Mouse (Mus musculus) liver, embryonic 15.5 days (tissue): ENCODE data around the gene Iqschfp. TPM values are rescaled to one million over a fixed set of nuclear protein-coding genes. Genes with fewer than 3 reads are reported as not detected.

Experiments
- ATAC-seq: fragments of 200-750 bp; cut with Nextera tagmentation; 2 replicates; pipeline ENCODE4 v1.8.0; 2017; ENCODE audit warnings: moderate number of reproducible peaks, mild to moderate bottlenecking, moderate library complexity; ENCODE audit not compliant: insufficient read depth
- H3K27ac ChIP-seq: fragments of 300-500 bp; sonication (generic); replicated peaks from 2 replicates; pipeline ENCODE4 v1.5.1; 2015; ENCODE audit warnings: mild to moderate bottlenecking, inconsistent platforms
- H3K27me3 ChIP-seq: fragments of 300-500 bp; sonication (generic); 2 replicates; pipeline ENCODE4 v1.6.1; 2015; ENCODE audit warnings: mild to moderate bottlenecking, inconsistent platforms
- H3K36me3 ChIP-seq: fragments of 300-500 bp; sonication (generic); replicated peaks from 2 replicates; pipeline ENCODE4 v1.6.1; 2015; ENCODE audit warnings: moderate library complexity, mild to moderate bottlenecking, inconsistent platforms
- H3K4me1 ChIP-seq: fragments of 300-500 bp; sonication (generic); replicated peaks from 2 replicates; pipeline ENCODE4 v1.6.1; 2015; ENCODE audit warnings: inconsistent platforms
- H3K4me2 ChIP-seq: fragments of 300-500 bp; sonication (generic); 2 replicates; pipeline ENCODE4 v1.6.1; 2015; ENCODE audit warnings: moderate library complexity, mild to moderate bottlenecking, inconsistent platforms
- H3K4me3 ChIP-seq: fragments of 300-500 bp; sonication (generic); replicated peaks from 2 replicates; pipeline ENCODE4 v1.5.1; 2015; ENCODE audit warnings: mild to moderate bottlenecking, inconsistent platforms
- H3K9ac ChIP-seq: fragments of 300-500 bp; sonication (generic); 2 replicates; pipeline ENCODE4 v1.6.1; 2015; ENCODE audit warnings: moderate library complexity, mild to moderate bottlenecking, inconsistent platforms
- H3K9me3 ChIP-seq: fragments of 300-500 bp; sonication (generic); replicated peaks from 2 replicates; pipeline ENCODE4 v1.6.1; 2016; ENCODE audit warnings: inconsistent platforms
- WGBS: fragments of 180-500 bp; shearing (Covaris S2); methylation state at CpG from one replicate; pipeline ENCODE4 v1.1.7; 2015; ENCODE audit warnings: mixed read lengths; ENCODE audit not compliant: insufficient replicate concordance; 5-methylcytosine and 5-hydroxymethylcytosine counted together
- polyA plus RNA-seq: library from polyadenylated mRNA; unstranded; fragments of >200 nt; fragmentation: Nextera tagmentation; extraction: Ambion mirVana; gene quantifications from 2 replicates; pipeline ENCODE4 v1.2.1, GENCODE M21; 2015

The Iqschfp gene
- polyA plus RNA-seq, 1 experiment from 2014 or later, result not detected

- H3K27me3 ChIP-seq, result no peaks in the 10 kb centered on the region
- no peaks in the 10 kb centered on the region for H3K4me1 ChIP-seq
- no peaks in the 10 kb centered on the region for H3K36me3 ChIP-seq
- WGBS, result 19% methylated on average over 3 of the region's 3 CpGs
- H3K9me3 ChIP-seq, result no peaks in the 10 kb centered on the region
- no peak overlapping the region for H3K4me3 ChIP-seq
- H3K9ac ChIP-seq, result no peak overlapping the region
- H3K4me2 ChIP-seq, result no peak overlapping the region
- no peak overlapping the region for H3K27ac ChIP-seq
- no peak for ATAC-seq
Measured at GRCm38 (mm10) chr3:68160760-68161159, 268.7 kb downstream of the Iqschfp start.

GRCm38 (mm10) chr3:68178248-68178647 lies 286.2 kb downstream of the Iqschfp start:
- Histone ChIP-seq H3K36me3 (no peaks in the 10 kb centered on the region), H3K9ac (no peak overlapping the region), H3K4me3 (no peak overlapping the region), H3K4me1 (no peaks in the 10 kb centered on the region), H3K27ac (no peak overlapping the region), H3K27me3 (no peaks in the 10 kb centered on the region), H3K4me2 (no peak overlapping the region), H3K9me3 (no peaks in the 10 kb centered on the region)
- no peak for ATAC-seq
- 48% methylated on average over 1 of the region's 1 CpGs for WGBS

- H3K9ac ChIP-seq, result no peak overlapping the region
- H3K27me3 ChIP-seq, result no peaks in the 10 kb centered on the region
- H3K4me3 ChIP-seq, result no peak overlapping the region
- no peaks in the 10 kb centered on the region for H3K4me1 ChIP-seq
- WGBS, result 46% methylated on average over 8 of the region's 8 CpGs
- ATAC-seq, result no peak
- no peaks in the 10 kb centered on the region for H3K9me3 ChIP-seq
- no peak overlapping the region for H3K27ac ChIP-seq
- no peak overlapping the region for H3K4me2 ChIP-seq
- no peaks in the 10 kb centered on the region for H3K36me3 ChIP-seq
Measured at GRCm38 (mm10) chr3:68187471-68187870, 295.4 kb downstream of the Iqschfp start.

- H3K27ac ChIP-seq, result no peak overlapping the region
- no peaks in the 10 kb centered on the region for H3K27me3 ChIP-seq
- no peak overlapping the region for H3K9ac ChIP-seq
- no peaks in the 10 kb centered on the region for H3K4me1 ChIP-seq
- WGBS, result 46% methylated on average over 2 of the region's 2 CpGs
- no peaks in the 10 kb centered on the region for H3K36me3 ChIP-seq
- H3K4me3 ChIP-seq, result no peak overlapping the region
- ATAC-seq, result no peak
- no peaks in the 10 kb centered on the region for H3K9me3 ChIP-seq
- no peak overlapping the region for H3K4me2 ChIP-seq
Measured at GRCm38 (mm10) chr3:68189100-68189499, 297.1 kb downstream of the Iqschfp start.

GRCm38 (mm10) chr3:68196933-68197332 lies 304.9 kb downstream of the Iqschfp start:
- Histone ChIP-seq H3K4me2 (no peak overlapping the region), H3K27ac (no peak overlapping the region), H3K9me3 (no peaks in the 10 kb centered on the region), H3K4me3 (no peak overlapping the region), H3K36me3 (no peaks in the 10 kb centered on the region), H3K9ac (no peak overlapping the region), H3K4me1 (no peaks in the 10 kb centered on the region), H3K27me3 (no peaks in the 10 kb centered on the region)
- 76% methylated on average over 1 of the region's 1 CpGs for WGBS
- no peak for ATAC-seq

GRCm38 (mm10) chr3:68201214-68201613 lies 309.2 kb downstream of the Iqschfp start:
- H3K4me3 ChIP-seq, result no peak overlapping the region
- 15% methylated on average over 1 of the region's 1 CpGs for WGBS
- no peaks in the 10 kb centered on the region for H3K9me3 ChIP-seq
- no peak overlapping the region for H3K4me2 ChIP-seq
- no peak for ATAC-seq
- H3K27ac ChIP-seq, result no peak overlapping the region
- no peaks in the 10 kb centered on the region for H3K4me1 ChIP-seq
- H3K27me3 ChIP-seq, result no peaks in the 10 kb centered on the region
- no peaks in the 10 kb centered on the region for H3K36me3 ChIP-seq
- no peak overlapping the region for H3K9ac ChIP-seq

GRCm38 (mm10) chr3:68202162-68202902 lies 310.3 kb downstream of the Iqschfp start:
- no peaks in the 10 kb centered on the region for H3K4me1 ChIP-seq
- no peak for ATAC-seq
- H3K4me3 ChIP-seq, result no peak overlapping the region
- no peak overlapping the region for H3K9ac ChIP-seq
- H3K36me3 ChIP-seq, result no peaks in the 10 kb centered on the region
- 40% methylated on average over 4 of the region's 4 CpGs for WGBS
- no peaks in the 10 kb centered on the region for H3K9me3 ChIP-seq
- no peak overlapping the region for H3K27ac ChIP-seq
- H3K27me3 ChIP-seq, result no peaks in the 10 kb centered on the region
- no peak overlapping the region for H3K4me2 ChIP-seq

GRCm38 (mm10) chr3:68203934-68204467 lies 312.0 kb downstream of the Iqschfp start:
- Histone ChIP-seq H3K4me2 (no peak overlapping the region), H3K27ac (no peak overlapping the region), H3K9ac (no peak overlapping the region), H3K4me1 (no peaks in the 10 kb centered on the region), H3K9me3 (no peaks in the 10 kb centered on the region), H3K4me3 (no peak overlapping the region), H3K36me3 (no peaks in the 10 kb centered on the region), H3K27me3 (no peaks in the 10 kb centered on the region)
- no peak for ATAC-seq
- 51% methylated on average over 4 of the region's 4 CpGs for WGBS

- Histone ChIP-seq H3K27ac (no peak overlapping the region), H3K4me1 (no peaks in the 10 kb centered on the region), H3K36me3 (no peaks in the 10 kb centered on the region), H3K9me3 (no peaks in the 10 kb centered on the region), H3K9ac (no peak overlapping the region), H3K4me2 (no peak overlapping the region), H3K4me3 (no peak overlapping the region), H3K27me3 (no peaks in the 10 kb centered on the region)
- no peak for ATAC-seq
- WGBS, result 49% methylated on average over 4 of the region's 4 CpGs
Measured at GRCm38 (mm10) chr3:68210422-68210821, 318.4 kb downstream of the Iqschfp start.

GRCm38 (mm10) chr3:68221452-68221851 lies 329.4 kb downstream of the Iqschfp start:
- H3K9me3 ChIP-seq, result no peaks in the 10 kb centered on the region
- H3K27ac ChIP-seq, result no peak overlapping the region
- H3K27me3 ChIP-seq, result no peaks in the 10 kb centered on the region
- H3K4me2 ChIP-seq, result no peak overlapping the region
- H3K36me3 ChIP-seq, result no peaks in the 10 kb centered on the region
- H3K4me3 ChIP-seq, result no peak overlapping the region
- H3K4me1 ChIP-seq, result no peaks in the 10 kb centered on the region
- ATAC-seq, result no peak
- H3K9ac ChIP-seq, result no peak overlapping the region
- 43% methylated on average over 3 of the region's 3 CpGs for WGBS

- no peak for ATAC-seq
- Histone ChIP-seq H3K36me3 (no peaks in the 10 kb centered on the region), H3K4me1 (no peaks in the 10 kb centered on the region), H3K27ac (no peak overlapping the region), H3K4me3 (no peak overlapping the region), H3K4me2 (no peak overlapping the region), H3K9ac (no peak overlapping the region), H3K27me3 (no peaks in the 10 kb centered on the region), H3K9me3 (no peaks in the 10 kb centered on the region)
- WGBS, result 46% methylated on average over 2 of the region's 2 CpGs
Measured at GRCm38 (mm10) chr3:68239887-68240286, 347.9 kb downstream of the Iqschfp start.

GRCm38 (mm10) chr3:68243239-68243638 lies 351.2 kb downstream of the Iqschfp start:
- 44% methylated on average over 3 of the region's 3 CpGs for WGBS
- no peak overlapping the region for H3K4me2 ChIP-seq
- no peaks in the 10 kb centered on the region for H3K36me3 ChIP-seq
- no peaks in the 10 kb centered on the region for H3K9me3 ChIP-seq
- H3K4me3 ChIP-seq, result no peak overlapping the region
- ATAC-seq, result no peak
- H3K27me3 ChIP-seq, result no peaks in the 10 kb centered on the region
- H3K27ac ChIP-seq, result no peak overlapping the region
- H3K9ac ChIP-seq, result no peak overlapping the region
- no peaks in the 10 kb centered on the region for H3K4me1 ChIP-seq
